Mouse (Mus musculus): ENCODE data around the gene Dnmt3l. TPM values are rescaled to one million over a fixed set of nuclear protein-coding genes. Genes with fewer than 3 reads are reported as not detected.
"Not testable (repeated sequence)": the region's sequence is repeated elsewhere in the genome, so short reads cannot be mapped to it uniquely, and the experiment has no call there.

Dnmt3l gene
- polyA plus RNA-seq, 1 experiment from 2014 or later: 1.2 TPM

GRCm38 (mm10) chr10:78009184-78009944, 32.4 kb upstream of the Dnmt3l start:
- peak overlapping the region; percentile 64 for H3K4me2 ChIP-seq (replicated peaks; ENCODE audit: low read depth, low read length)
- under 1% methylated on average over 59 of the region's 59 CpGs for WGBS
- H3K27me3 ChIP-seq (ENCODE audit: insufficient read depth, low read length): no peaks in the 10 kb centered on the region
- H3K36me3 ChIP-seq (ENCODE audit: insufficient read depth, low read length): peaks cover 4% of the 10 kb centered on the region; the same call in 1 of the 2 replicates
- peak overlapping the region; percentile 72 for H3K4me3 ChIP-seq (ENCODE audit: low read length)
- H3K4me1 ChIP-seq (ENCODE audit: insufficient read depth, low read length): peaks cover 37% of the 10 kb centered on the region
- peak; percentile 96 for ATAC-seq (ENCODE audit: low FRiP score, low TSS enrichment)
- H3K9ac ChIP-seq (replicated peaks; ENCODE audit: low read length): peak overlapping the region; percentile 81
- H3K27ac ChIP-seq (ENCODE audit: low read length): peak overlapping the region; percentile 98
- no peaks in the 10 kb centered on the region for H3K9me3 ChIP-seq (ENCODE audit: low read length)

GRCm38 (mm10) chr10:78009945-78010293, 31.8 kb upstream of the Dnmt3l start, which contains the start of gene Pfkl:
Gene Pfkl, minus strand, starts transcription at chr10:78010083.
- under 1% methylated on average over 9 of the region's 9 CpGs for WGBS
- no peaks in the 10 kb centered on the region for H3K27me3 ChIP-seq (ENCODE audit: insufficient read depth, low read length)
- no peaks in the 10 kb centered on the region for H3K36me3 ChIP-seq (ENCODE audit: insufficient read depth, low read length)
- ATAC-seq (ENCODE audit: low FRiP score, low TSS enrichment): no peak
- H3K4me1 ChIP-seq (ENCODE audit: insufficient read depth, low read length): peaks cover 37% of the 10 kb centered on the region
- H3K9ac ChIP-seq (replicated peaks; ENCODE audit: low read length): peak within 1 kb of the TSS; percentile 81
- H3K9me3 ChIP-seq (ENCODE audit: low read length): no peaks in the 10 kb centered on the region
- H3K27ac ChIP-seq (ENCODE audit: low read length): peak within 1 kb of the TSS; percentile 98
- H3K4me2 ChIP-seq (replicated peaks; ENCODE audit: low read depth, low read length): peak within 1 kb of the TSS; percentile 64
- peak within 1 kb of the TSS; percentile 72 for H3K4me3 ChIP-seq (ENCODE audit: low read length)

- peak overlapping the region; percentile 3; the same call in 1 of the 2 replicates for H3K9ac ChIP-seq (replicated peaks; ENCODE audit: low read length)
- H3K4me3 ChIP-seq (ENCODE audit: low read length): 0 out of 2 replicates have a peak overlapping the region, but pooled peaks have one; percentile 10
- ATAC-seq (ENCODE audit: low FRiP score, low TSS enrichment): no peak
- H3K9me3 ChIP-seq (ENCODE audit: low read length): no peaks in the 10 kb centered on the region
- 17% methylated on average over 10 of the region's 10 CpGs for WGBS
- no peaks in the 10 kb centered on the region for H3K27me3 ChIP-seq (ENCODE audit: insufficient read depth, low read length)
- H3K27ac ChIP-seq (ENCODE audit: low read length): no peak overlapping the region
- peaks cover 37% of the 10 kb centered on the region for H3K4me1 ChIP-seq (ENCODE audit: insufficient read depth, low read length)
- peak overlapping the region; percentile 64 for H3K4me2 ChIP-seq (replicated peaks; ENCODE audit: low read depth, low read length)
- no peaks in the 10 kb centered on the region for H3K36me3 ChIP-seq (ENCODE audit: insufficient read depth, low read length)
Observed at GRCm38 (mm10) chr10:78010335-78010734, 31.4 kb upstream of the Dnmt3l start.

GRCm38 (mm10) chr10:78011116-78011515, 30.6 kb upstream of the Dnmt3l start:
- ATAC-seq (ENCODE audit: low FRiP score, low TSS enrichment); H3K9me3 ChIP-seq (ENCODE audit: low read length): not testable (repeated sequence)
- 90% methylated on average over 5 of the region's 5 CpGs for WGBS

GRCm38 (mm10) chr10:78012661-78013495, 28.9 kb upstream of the Dnmt3l start:
- H3K4me1 ChIP-seq (ENCODE audit: insufficient read depth, low read length): peaks cover 14% of the 10 kb centered on the region
- H3K9ac ChIP-seq (replicated peaks; ENCODE audit: low read length): no peak overlapping the region
- no peak for ATAC-seq (ENCODE audit: low FRiP score, low TSS enrichment)
- H3K27ac ChIP-seq (ENCODE audit: low read length): no peak overlapping the region
- no peaks in the 10 kb centered on the region for H3K9me3 ChIP-seq (ENCODE audit: low read length)
- no peak overlapping the region for H3K4me2 ChIP-seq (replicated peaks; ENCODE audit: low read depth, low read length)
- no peak overlapping the region for H3K4me3 ChIP-seq (ENCODE audit: low read length)
- WGBS: 92% methylated on average over 18 of the region's 18 CpGs
- no peaks in the 10 kb centered on the region for H3K36me3 ChIP-seq (ENCODE audit: insufficient read depth, low read length)
- no peaks in the 10 kb centered on the region for H3K27me3 ChIP-seq (ENCODE audit: insufficient read depth, low read length)

More at GRCm38 (mm10) chr10:78011116-78011515, 30.6 kb upstream of the Dnmt3l start:
- peaks cover 31% of the 10 kb centered on the region for H3K4me1 ChIP-seq (ENCODE audit: insufficient read depth, low read length)
- not testable (repeated sequence) for H3K9ac ChIP-seq (replicated peaks; ENCODE audit: low read length); H3K4me2 ChIP-seq (replicated peaks; ENCODE audit: low read depth, low read length); H3K4me3 ChIP-seq (ENCODE audit: low read length); H3K27me3 ChIP-seq (ENCODE audit: insufficient read depth, low read length); H3K27ac ChIP-seq (ENCODE audit: low read length); H3K36me3 ChIP-seq (ENCODE audit: insufficient read depth, low read length)

GRCm38 (mm10) chr10:78015489-78015888, 26.3 kb upstream of the Dnmt3l start:
- no peak overlapping the region for H3K27ac ChIP-seq (ENCODE audit: low read length)
- no peak for ATAC-seq (ENCODE audit: low FRiP score, low TSS enrichment)
- 97% methylated on average over 1 of the region's 1 CpGs for WGBS
- H3K4me2 ChIP-seq (replicated peaks; ENCODE audit: low read depth, low read length): no peak overlapping the region
- peaks cover under 1% of the 10 kb centered on the region; the same call in 1 of the 2 replicates for H3K4me1 ChIP-seq (ENCODE audit: insufficient read depth, low read length)
- H3K27me3 ChIP-seq (ENCODE audit: insufficient read depth, low read length): no peaks in the 10 kb centered on the region
- H3K4me3 ChIP-seq (ENCODE audit: low read length): no peak overlapping the region
- no peaks in the 10 kb centered on the region for H3K36me3 ChIP-seq (ENCODE audit: insufficient read depth, low read length)
- H3K9me3 ChIP-seq (ENCODE audit: low read length): no peaks in the 10 kb centered on the region
- no peak overlapping the region for H3K9ac ChIP-seq (replicated peaks; ENCODE audit: low read length)

GRCm38 (mm10) chr10:78016366-78016765, 25.4 kb upstream of the Dnmt3l start:
- Histone ChIP-seq H3K4me1 (ENCODE audit: insufficient read depth, low read length) (no peaks in the 10 kb centered on the region), H3K9ac (replicated peaks; ENCODE audit: low read length) (no peak overlapping the region), H3K36me3 (ENCODE audit: insufficient read depth, low read length) (no peaks in the 10 kb centered on the region), H3K4me2 (replicated peaks; ENCODE audit: low read depth, low read length) (no peak overlapping the region), H3K27ac (ENCODE audit: low read length) (no peak overlapping the region), H3K27me3 (ENCODE audit: insufficient read depth, low read length) (no peaks in the 10 kb centered on the region), H3K9me3 (ENCODE audit: low read length) (no peaks in the 10 kb centered on the region), H3K4me3 (ENCODE audit: low read length) (no peak overlapping the region)
- no peak for ATAC-seq (ENCODE audit: low FRiP score, low TSS enrichment)
- 62% methylated on average over 5 of the region's 5 CpGs for WGBS

GRCm38 (mm10) chr10:78018797-78019203, 22.9 kb upstream of the Dnmt3l start:
- Histone ChIP-seq H3K4me3 (ENCODE audit: low read length) (peak overlapping the region; percentile 37), H3K9ac (replicated peaks; ENCODE audit: low read length) (peak overlapping the region; percentile 59)
- peak; percentile 71 for ATAC-seq (ENCODE audit: low FRiP score, low TSS enrichment)

GRCm38 (mm10) chr10:78019291-78019690, 22.5 kb upstream of the Dnmt3l start:
- ATAC-seq (ENCODE audit: low FRiP score, low TSS enrichment): no peak
- Histone ChIP-seq H3K4me1 (ENCODE audit: insufficient read depth, low read length) (no peaks in the 10 kb centered on the region), H3K4me3 (ENCODE audit: low read length) (no peak overlapping the region), H3K9me3 (ENCODE audit: low read length) (no peaks in the 10 kb centered on the region), H3K27ac (ENCODE audit: low read length) (no peak overlapping the region), H3K4me2 (replicated peaks; ENCODE audit: low read depth, low read length) (no peak overlapping the region), H3K9ac (replicated peaks; ENCODE audit: low read length) (no peak overlapping the region), H3K27me3 (ENCODE audit: insufficient read depth, low read length) (no peaks in the 10 kb centered on the region), H3K36me3 (ENCODE audit: insufficient read depth, low read length) (no peaks in the 10 kb centered on the region)
- 65% methylated on average over 4 of the region's 4 CpGs for WGBS

More at GRCm38 (mm10) chr10:78018797-78019203, 22.9 kb upstream of the Dnmt3l start:
- no peaks in the 10 kb centered on the region for H3K36me3 ChIP-seq (ENCODE audit: insufficient read depth, low read length)
- no peaks in the 10 kb centered on the region for H3K4me1 ChIP-seq (ENCODE audit: insufficient read depth, low read length)
- 18% methylated on average over 19 of the region's 19 CpGs for WGBS
- H3K4me2 ChIP-seq (replicated peaks; ENCODE audit: low read depth, low read length): peak overlapping the region; percentile 59
- no peaks in the 10 kb centered on the region for H3K27me3 ChIP-seq (ENCODE audit: insufficient read depth, low read length)
- H3K27ac ChIP-seq (ENCODE audit: low read length): no peak overlapping the region
- H3K9me3 ChIP-seq (ENCODE audit: low read length): no peaks in the 10 kb centered on the region
